In the genomic region with DNA sequence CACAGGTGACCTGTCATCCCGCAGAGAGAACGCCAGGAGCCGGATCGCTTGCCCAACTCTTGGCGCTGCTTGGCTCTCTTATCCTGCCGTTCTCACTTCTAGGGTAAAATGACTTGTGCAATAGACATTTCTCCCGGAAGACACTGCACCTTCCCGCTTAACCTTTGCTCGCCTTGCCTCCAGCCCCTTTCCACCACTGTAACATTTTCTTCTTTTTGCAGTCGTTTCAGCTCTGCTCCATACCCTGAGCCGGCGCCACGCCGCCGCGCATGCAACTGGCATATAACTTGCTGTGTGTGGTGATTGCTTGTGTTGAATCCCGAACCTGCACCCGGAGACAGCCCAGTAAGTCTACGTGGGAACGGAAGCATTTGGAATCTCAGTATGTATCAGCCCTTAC, we compare ENCODE assay signal across 8 mouse cellular contexts. TPM values are rescaled to one million over a fixed set of nuclear protein-coding genes. Genes with fewer than 3 reads are reported as not detected.
DNase-seq lines count a peak whose midpoint lies in the region; ATAC-seq and TF ChIP-seq lines count a peak whose summit lies in the region.

No protein-coding gene starts in this region.

- intact Hi-C loops in heart, postnatal 36 days (cut with DNase I) = loop anchor here (2.0 to 10.0 kb wide), 2 partner anchors 113 to 375 kb away; partner anchors contain the start of gene Gls

- peak; percentile 25 for ATAC-seq in heart, embryonic 11.5 days (replicated peaks; ENCODE audit: insufficient number of reproducible peaks, low FRiP score, low TSS enrichment)
- ATAC-seq in embryonic facial prominence, embryonic 13.5 days (ENCODE audit: insufficient number of reproducible peaks, insufficient read depth, low FRiP score, low TSS enrichment, low read depth) = no peak
- ATAC-seq in intestine, embryonic 14.5 days (replicated peaks; ENCODE audit: low FRiP score, low TSS enrichment, low read depth) = peak; percentile 29

- peak overlapping the region; percentile 80 for H3K9ac ChIP-seq in heart, embryonic 11.5 days (ENCODE audit: low read depth, low read length)
- H3K9ac ChIP-seq in embryonic facial prominence, embryonic 13.5 days = peak overlapping the region; percentile 82
- peak overlapping the region; percentile 69 for H3K9ac ChIP-seq in intestine, embryonic 14.5 days (ENCODE audit: low read length)

- H3K4me2 ChIP-seq in heart, embryonic 11.5 days = peak overlapping the region; percentile 92
- H3K4me2 ChIP-seq in embryonic facial prominence, embryonic 13.5 days = peak overlapping the region; percentile 73
- peak overlapping the region; percentile 93 for H3K4me2 ChIP-seq in intestine, embryonic 14.5 days (ENCODE audit: low read length)

- peak overlapping the region; percentile 60 for H3K27ac ChIP-seq in heart, embryonic 11.5 days (ENCODE audit: low read depth, low read length)
- no peak overlapping the region for H3K27ac ChIP-seq in embryonic facial prominence, embryonic 13.5 days
- no peak overlapping the region; the same call in 1 of the 2 replicates for H3K27ac ChIP-seq in intestine, embryonic 14.5 days (ENCODE audit: low read depth)
- peak overlapping the region; percentile 84 for H3K27ac ChIP-seq in midbrain, embryonic 10.5 days (replicated peaks)

- no peak for TF ChIP-seq CTCF in E14TG2a.4 (conservative IDR thresholded peaks at IDR 0.05; ENCODE audit: low read length)

- H3K27me3 ChIP-seq in heart, embryonic 11.5 days (ENCODE audit: control insufficient read depth, insufficient read depth, low read length) = no peaks in the 10 kb centered on the region
- peaks cover 18% of the 10 kb centered on the region for H3K27me3 ChIP-seq in E14TG2a.4 (ENCODE audit: insufficient read depth, low read length)
- H3K27me3 ChIP-seq in embryonic facial prominence, embryonic 13.5 days = peaks cover 2% of the 10 kb centered on the region; the same call in 1 of the 2 replicates
- no peaks in the 10 kb centered on the region for H3K27me3 ChIP-seq in intestine, embryonic 14.5 days (replicated peaks; ENCODE audit: control insufficient read depth, insufficient read depth, low read length)
- H3K27me3 ChIP-seq in midbrain, embryonic 10.5 days (ENCODE audit: low read depth, poor library complexity, severe bottlenecking) = peaks cover 18% of the 10 kb centered on the region

- H3K4me1 ChIP-seq in heart, embryonic 11.5 days (ENCODE audit: control insufficient read depth, insufficient read depth, low read length) = 0 out of 2 replicates have a peak, but pooled peaks cover 5% of the 10 kb centered on the region
- peaks cover 23% of the 10 kb centered on the region for H3K4me1 ChIP-seq in E14TG2a.4 (replicated peaks; ENCODE audit: low read depth, low read length)
- peaks cover 8% of the 10 kb centered on the region; the same call in 1 of the 2 replicates for H3K4me1 ChIP-seq in embryonic facial prominence, embryonic 13.5 days
- H3K4me1 ChIP-seq in intestine, embryonic 14.5 days (replicated peaks; ENCODE audit: control insufficient read depth, insufficient read depth, low read length) = no peaks in the 10 kb centered on the region
- H3K4me1 ChIP-seq in midbrain, embryonic 10.5 days = peaks cover 13% of the 10 kb centered on the region

- under 1% methylated on average over 20 of the region's 20 CpGs for WGBS in heart, embryonic 11.5 days (ENCODE audit: insufficient replicate concordance)
- under 1% methylated on average over 20 of the region's 20 CpGs for WGBS in embryonic facial prominence, embryonic 13.5 days
- under 1% methylated on average over 20 of the region's 20 CpGs for WGBS in intestine, embryonic 14.5 days
- WGBS in midbrain, embryonic 10.5 days = 1% methylated on average over 20 of the region's 20 CpGs

- H3K4me3 ChIP-seq in heart, embryonic 11.5 days (ENCODE audit: low read depth, low read length) = peak overlapping the region; percentile 94
- H3K4me3 ChIP-seq in E14TG2a.4 (replicated peaks; ENCODE audit: low read length) = peak overlapping the region; percentile 94
- peak overlapping the region; percentile 90 for H3K4me3 ChIP-seq in embryonic facial prominence, embryonic 13.5 days
- peak overlapping the region; percentile 92 for H3K4me3 ChIP-seq in intestine, embryonic 14.5 days (ENCODE audit: low read depth, low read length)
- peak overlapping the region; percentile 90 for H3K4me3 ChIP-seq in midbrain, embryonic 10.5 days

- H3K9me3 ChIP-seq in heart, embryonic 11.5 days (replicated peaks; ENCODE audit: control insufficient read depth, low read length) = no peaks in the 10 kb centered on the region
- no peaks in the 10 kb centered on the region for H3K9me3 ChIP-seq in E14TG2a.4 (ENCODE audit: low read length)
- no peaks in the 10 kb centered on the region for H3K9me3 ChIP-seq in embryonic facial prominence, embryonic 13.5 days
- H3K9me3 ChIP-seq in intestine, embryonic 14.5 days (ENCODE audit: control insufficient read depth, low read length) = no peaks in the 10 kb centered on the region
- no peaks in the 10 kb centered on the region for H3K9me3 ChIP-seq in midbrain, embryonic 10.5 days (replicated peaks)

- no peaks in the 10 kb centered on the region for H3K36me3 ChIP-seq in heart, embryonic 11.5 days (ENCODE audit: control insufficient read depth, insufficient read depth, low read length)
- peaks cover 14% of the 10 kb centered on the region for H3K36me3 ChIP-seq in E14TG2a.4 (ENCODE audit: insufficient read depth, low read length)
- no peaks in the 10 kb centered on the region for H3K36me3 ChIP-seq in embryonic facial prominence, embryonic 13.5 days
- 0 out of 2 replicates have a peak, but pooled peaks cover 1% of the 10 kb centered on the region for H3K36me3 ChIP-seq in intestine, embryonic 14.5 days (ENCODE audit: control insufficient read depth, insufficient read depth, low read length)
- no peaks in the 10 kb centered on the region for H3K36me3 ChIP-seq in midbrain, embryonic 10.5 days

- no peak for DNase-seq in heart, postnatal 36 days
- no peak for DNase-seq in intestine, embryonic 14.5 days (ENCODE audit: low spot score)
- DNase-seq in midbrain, embryonic 10.5 days (ENCODE audit: low spot score) = no peak
- no peak for DNase-seq in spleen, adult 12 weeks (ENCODE audit: low spot score)
- DNase-seq in layer of hippocampus, postnatal 14 days (ENCODE audit: low spot score in 2 of 2) = no peak

RNA-seq across cellular contexts. Expression of gene Stat1, which starts 0.5 kb away (rescaled TPM):
- polyA plus RNA-seq in heart, embryonic 11.5 days (2014; fragmentation: Nextera tagmentation; extraction: Ambion mirVana) = 28.5 and 31.2 TPM in 2 replicates
- total RNA-seq in heart, postnatal 36 days (2021) = 10 to 100 TPM; 23.3 to 33.3 TPM
- 14.9 and 17.6 TPM in 2 replicates for polyA plus RNA-seq in embryonic facial prominence, embryonic 13.5 days (2015; fragmentation: Nextera tagmentation; extraction: Ambion mirVana)
- polyA plus RNA-seq in intestine, embryonic 14.5 days (2014; fragmentation: Nextera tagmentation; extraction: Ambion mirVana) = 23.8 and 24.9 TPM in 2 replicates
- polyA plus RNA-seq in midbrain, embryonic 10.5 days (2016; fragmentation: Nextera tagmentation; extraction: Ambion mirVana) = 11.2 and 14.6 TPM in 2 replicates
- 10 to 100 TPM; 15.8 to 17.9 TPM for total RNA-seq in layer of hippocampus, postnatal 14 days (2021)

Comparison
In these comparisons a context has a peak if more than half of its experiments do, and no peak if none do; other contexts are left out.
1. H3K27ac ChIP-seq: peak in heart, embryonic 11.5 days (single experiment) and midbrain, embryonic 10.5 days (single experiment); none in embryonic facial prominence, embryonic 13.5 days (single experiment) and intestine, embryonic 14.5 days (single experiment).
2. Peak in every context shown above with its lines, with median percentiles within 50 percentile points of each other: H3K4me2 ChIP-seq, H3K4me3 ChIP-seq and H3K9ac ChIP-seq.